Mouse (Mus musculus): ENCODE measurements at regions not wholly inside any gene's neighbourhood (a gene's known extent, or its start where the extent isn't known, plus 50 kb on each side); places are given as distances from the start of the nearest gene placed in this dataset.

GRCm38 (mm10) chr15:54092386-54092785, 207.7 kb downstream of the Gm7489 start:
- Histone ChIP-seq H3K79me2 (ENCODE audit: control insufficient read depth, insufficient read depth) (no peaks in the 10 kb centered on the region), H3K27me3 (ENCODE audit: control insufficient read depth, insufficient read depth, insufficient read length) (no peaks in the 10 kb centered on the region), H3K36me3 (ENCODE audit: control insufficient read depth, insufficient read depth) (no peaks in the 10 kb centered on the region), H3K4me3 (no peak overlapping the region), H3K4me2 (ENCODE audit: low read depth) (no peak overlapping the region), H3ac (ENCODE audit: control insufficient read depth, insufficient read length) (no peak overlapping the region)
- peak in 1 of 3 experiments; percentile 6 for TF ChIP-seq MYOD1 (IDR thresholded peaks at IDR 0.05; ENCODE audit: control insufficient read depth in 1 of 3, insufficient read length in 2 of 3, low read depth in 2 of 3)
- TF ChIP-seq E2F4 (IDR thresholded peaks at IDR 0.05; ENCODE audit: insufficient read depth): no peak

GRCm38 (mm10) chr15:54097498-54097897, 212.8 kb downstream of the Gm7489 start:
- TF ChIP-seq POLR2AphosphoS2 (IDR thresholded peaks at IDR 0.05; ENCODE audit: insufficient read length, low read depth) (no peak), E2F4 (IDR thresholded peaks at IDR 0.05; ENCODE audit: insufficient read depth) (no peak), USF1 (IDR thresholded peaks at IDR 0.05; ENCODE audit: low read depth) (no peak), SRF (IDR thresholded peaks at IDR 0.05; ENCODE audit: control insufficient read depth, insufficient read length, low read depth) (no peak), POLR2A (IDR thresholded peaks at IDR 0.05; ENCODE audit: insufficient read length, low read depth) (no peak), MYOD1 (IDR thresholded peaks at IDR 0.05; ENCODE audit: control insufficient read depth in 1 of 3, insufficient read length in 2 of 3, low read depth in 2 of 3) (no peak), MYOG (IDR thresholded peaks at IDR 0.05; ENCODE audit: control insufficient read depth in 1 of 3, insufficient read depth in 1 of 3, insufficient read length in 2 of 3, low read depth in 2 of 3) (no peak), CEBPB (IDR thresholded peaks at IDR 0.05; ENCODE audit: insufficient read depth, poor library complexity, severe bottlenecking) (no peak), TCF12 (IDR thresholded peaks at IDR 0.05; ENCODE audit: insufficient read depth, poor library complexity, severe bottlenecking) (no peak), TCF3 (IDR thresholded peaks at IDR 0.05; ENCODE audit: insufficient read length, low read depth) (no peak), REST (IDR thresholded peaks at IDR 0.05; ENCODE audit: insufficient read depth, insufficient read length) (no peak)
- no peaks in the 10 kb centered on the region for H3K36me3 ChIP-seq (ENCODE audit: control insufficient read depth, insufficient read depth)

GRCm38 (mm10) chr15:54112406-54112805, 227.7 kb downstream of the Gm7489 start:
- no peak for TF ChIP-seq POLR2A (IDR thresholded peaks at IDR 0.05; ENCODE audit: insufficient read length, low read depth)
- no peak for TF ChIP-seq MYOD1 (IDR thresholded peaks at IDR 0.05; ENCODE audit: control insufficient read depth in 1 of 3, insufficient read length in 2 of 3, low read depth in 2 of 3)
- TF ChIP-seq POLR2AphosphoS2 (IDR thresholded peaks at IDR 0.05; ENCODE audit: insufficient read length, low read depth): no peak
- no peak for TF ChIP-seq MAX (IDR thresholded peaks at IDR 0.05; ENCODE audit: low read depth)
- no peak for TF ChIP-seq SRF (IDR thresholded peaks at IDR 0.05; ENCODE audit: control insufficient read depth, insufficient read length, low read depth)
- TF ChIP-seq REST (IDR thresholded peaks at IDR 0.05; ENCODE audit: insufficient read depth, insufficient read length): no peak
- no peak for TF ChIP-seq TCF3 (IDR thresholded peaks at IDR 0.05; ENCODE audit: insufficient read length, low read depth)
- no peak for TF ChIP-seq USF1 (IDR thresholded peaks at IDR 0.05; ENCODE audit: low read depth)
- no peak for TF ChIP-seq CEBPB (IDR thresholded peaks at IDR 0.05; ENCODE audit: insufficient read depth, poor library complexity, severe bottlenecking)
- TF ChIP-seq TCF12 (IDR thresholded peaks at IDR 0.05; ENCODE audit: insufficient read depth, poor library complexity, severe bottlenecking): no peak
- TF ChIP-seq MYOG (IDR thresholded peaks at IDR 0.05; ENCODE audit: control insufficient read depth in 1 of 3, insufficient read depth in 1 of 3, insufficient read length in 2 of 3, low read depth in 2 of 3): no peak
- TF ChIP-seq E2F4 (IDR thresholded peaks at IDR 0.05; ENCODE audit: insufficient read depth): no peak
- H3K36me3 ChIP-seq (ENCODE audit: control insufficient read depth, insufficient read depth): no peaks in the 10 kb centered on the region
- no peak overlapping the region for H3ac ChIP-seq (ENCODE audit: control insufficient read depth, insufficient read length)
- no peaks in the 10 kb centered on the region for H3K27me3 ChIP-seq (ENCODE audit: control insufficient read depth, insufficient read depth, insufficient read length)
- no peak overlapping the region for H3K4me3 ChIP-seq
- H3K79me2 ChIP-seq (ENCODE audit: control insufficient read depth, insufficient read depth): no peaks in the 10 kb centered on the region
- H3K4me2 ChIP-seq (ENCODE audit: low read depth): peak overlapping the region; percentile 58

More at GRCm38 (mm10) chr15:54097498-54097897, 212.8 kb downstream of the Gm7489 start:
- no peaks in the 10 kb centered on the region for H3K79me2 ChIP-seq (ENCODE audit: control insufficient read depth, insufficient read depth)
- H3K27me3 ChIP-seq (ENCODE audit: control insufficient read depth, insufficient read depth, insufficient read length): no peaks in the 10 kb centered on the region
- no peak overlapping the region for H3K4me2 ChIP-seq (ENCODE audit: low read depth)
- no peak overlapping the region for H3K4me3 ChIP-seq
- H3ac ChIP-seq (ENCODE audit: control insufficient read depth, insufficient read length): no peak overlapping the region

GRCm38 (mm10) chr15:54114096-54114512, 229.4 kb downstream of the Gm7489 start:
- Histone ChIP-seq H3K27me3 (ENCODE audit: control insufficient read depth, insufficient read depth, insufficient read length) (no peaks in the 10 kb centered on the region), H3K36me3 (ENCODE audit: control insufficient read depth, insufficient read depth) (no peaks in the 10 kb centered on the region), H3ac (ENCODE audit: control insufficient read depth, insufficient read length) (no peak overlapping the region), H3K79me2 (ENCODE audit: control insufficient read depth, insufficient read depth) (no peaks in the 10 kb centered on the region), H3K4me3 (no peak overlapping the region), H3K4me2 (ENCODE audit: low read depth) (no peak overlapping the region)
- TF ChIP-seq CEBPB (IDR thresholded peaks at IDR 0.05; ENCODE audit: insufficient read depth, poor library complexity, severe bottlenecking) (no peak), MAX (IDR thresholded peaks at IDR 0.05; ENCODE audit: low read depth) (no peak), TCF3 (IDR thresholded peaks at IDR 0.05; ENCODE audit: insufficient read length, low read depth) (no peak), SRF (IDR thresholded peaks at IDR 0.05; ENCODE audit: control insufficient read depth, insufficient read length, low read depth) (no peak), E2F4 (IDR thresholded peaks at IDR 0.05; ENCODE audit: insufficient read depth) (no peak), MYOG (IDR thresholded peaks at IDR 0.05; ENCODE audit: control insufficient read depth in 1 of 3, insufficient read depth in 1 of 3, insufficient read length in 2 of 3, low read depth in 2 of 3) (no peak), POLR2A (IDR thresholded peaks at IDR 0.05; ENCODE audit: insufficient read length, low read depth) (no peak), REST (IDR thresholded peaks at IDR 0.05; ENCODE audit: insufficient read depth, insufficient read length) (no peak), USF1 (IDR thresholded peaks at IDR 0.05; ENCODE audit: low read depth) (no peak), TCF12 (IDR thresholded peaks at IDR 0.05; ENCODE audit: insufficient read depth, poor library complexity, severe bottlenecking) (no peak), POLR2AphosphoS2 (IDR thresholded peaks at IDR 0.05; ENCODE audit: insufficient read length, low read depth) (no peak), MYOD1 (IDR thresholded peaks at IDR 0.05; ENCODE audit: control insufficient read depth in 1 of 3, insufficient read length in 2 of 3, low read depth in 2 of 3) (no peak)

GRCm38 (mm10) chr15:54117967-54118538, 233.3 kb downstream of the Gm7489 start:
- no peak for TF ChIP-seq CEBPB (IDR thresholded peaks at IDR 0.05; ENCODE audit: insufficient read depth, poor library complexity, severe bottlenecking)
- TF ChIP-seq MYOG (IDR thresholded peaks at IDR 0.05; ENCODE audit: control insufficient read depth in 1 of 3, insufficient read depth in 1 of 3, insufficient read length in 2 of 3, low read depth in 2 of 3): no peak
- H3K36me3 ChIP-seq (ENCODE audit: control insufficient read depth, insufficient read depth): no peaks in the 10 kb centered on the region
- H3ac ChIP-seq (ENCODE audit: control insufficient read depth, insufficient read length): no peak overlapping the region
- H3K4me2 ChIP-seq (ENCODE audit: low read depth): no peak overlapping the region
- no peaks in the 10 kb centered on the region for H3K27me3 ChIP-seq (ENCODE audit: control insufficient read depth, insufficient read depth, insufficient read length)
- H3K4me3 ChIP-seq: no peak overlapping the region
- H3K79me2 ChIP-seq (ENCODE audit: control insufficient read depth, insufficient read depth): no peaks in the 10 kb centered on the region

Measured in myocyte (in vitro differentiated cells).